Mouse (Mus musculus): ENCODE measurements at regions not wholly inside any gene's neighbourhood (a gene's known extent, or its start where the extent isn't known, plus 50 kb on each side); places are given as distances from the start of the nearest gene placed in this dataset.

GRCm38 (mm10) chr3:140044898-140045297, 839.4 kb downstream of the Stpg2 start:
- TF ChIP-seq CTCF (IDR thresholded peaks at IDR 0.05 in 2 of 3, conservative IDR thresholded peaks at IDR 0.05 in 1 of 3; ENCODE audit: control insufficient read depth in 1 of 3, insufficient read depth in 1 of 3, low read depth in 2 of 3, low read length in 3 of 3, poor library complexity in 1 of 3, severe bottlenecking in 1 of 3) = no peak
- TF ChIP-seq KAT2A (conservative IDR thresholded peaks at IDR 0.05; ENCODE audit: low read depth, low read length) = no peak
- no peak for TF ChIP-seq E2F4 (IDR thresholded peaks at IDR 0.05; ENCODE audit: borderline replicate concordance, low read depth, low read length)
- TF ChIP-seq POLR2A (IDR thresholded peaks at IDR 0.05; ENCODE audit: control insufficient read depth in 1 of 2, insufficient read depth in 1 of 2, low read depth in 1 of 2, low read length in 2 of 2, poor library complexity in 1 of 2) = no peak
- no peak for TF ChIP-seq ZKSCAN1 (IDR thresholded peaks at IDR 0.05; ENCODE audit: low read depth, low read length)
- TF ChIP-seq MAFK (IDR thresholded peaks at IDR 0.05; ENCODE audit: borderline replicate concordance, low read depth, low read length) = no peak
- no peak for TF ChIP-seq ZNF384 (IDR thresholded peaks at IDR 0.05; ENCODE audit: low read depth, low read length)
- TF ChIP-seq CHD2 (IDR thresholded peaks at IDR 0.05; ENCODE audit: low read length) = no peak
- no peak for TF ChIP-seq TCF12 (IDR thresholded peaks at IDR 0.05; ENCODE audit: low read depth, low read length)
- no peak for TF ChIP-seq GABPA (IDR thresholded peaks at IDR 0.05; ENCODE audit: low read depth, low read length)
- TF ChIP-seq JUND (IDR thresholded peaks at IDR 0.05; ENCODE audit: low read depth, low read length) = no peak
- no peak for TF ChIP-seq EP300 (IDR thresholded peaks at IDR 0.05; ENCODE audit: low read depth in 1 of 2, low read length in 2 of 2)
- TF ChIP-seq MXI1 (IDR thresholded peaks at IDR 0.05; ENCODE audit: low read depth, low read length) = no peak
- no peak for TF ChIP-seq POLR2AphosphoS2 (IDR thresholded peaks at IDR 0.05; ENCODE audit: low read length)

Measured in MEL (cell line).